11 mouse cellular contexts compared by ENCODE assay signal in the genomic region with DNA sequence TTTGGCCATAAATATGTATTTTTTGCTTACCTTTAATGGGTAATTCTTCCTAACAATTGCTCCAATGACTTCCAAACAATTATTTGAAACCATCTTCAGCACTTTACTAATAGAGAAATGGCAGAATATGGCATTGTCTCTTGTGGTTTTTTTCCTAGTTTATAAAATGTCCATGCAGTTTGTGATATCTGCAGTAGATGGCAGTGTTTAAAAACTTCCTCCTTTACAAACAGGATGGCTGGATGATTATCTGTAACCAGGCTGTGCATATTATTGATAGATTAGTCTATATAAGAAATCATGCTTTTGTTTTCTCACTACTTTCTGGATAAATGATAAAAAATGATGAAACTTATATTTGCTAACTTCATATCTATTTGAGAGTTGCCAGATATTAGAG.
DNase-seq lines count a peak whose midpoint lies in the region; ATAC-seq and TF ChIP-seq lines count a peak whose summit lies in the region.
"Had no signal": no experiment of that assay in that cellular context is flagged by ENCODE, and none has a peak within 500 bp of the region (broad histone marks: within the 10 kb centered on the region; RNA-seq: fewer than 3 reads in every experiment).

No protein-coding gene starts in this region.

- ATAC-seq in forebrain, embryonic 14.5 days, result no peak
- no peak for ATAC-seq in forebrain, embryonic 12.5 days (ENCODE audit: low FRiP score)

- H3K9ac ChIP-seq in forebrain, embryonic 14.5 days (ENCODE audit: low read length), result no peak overlapping the region
- no peak overlapping the region for H3K9ac ChIP-seq in forebrain, embryonic 12.5 days
- H3K9ac ChIP-seq: embryonic facial prominence, embryonic 12.5 days; heart, embryonic 12.5 days had no signal

- TF ChIP-seq CTCF in left cerebral cortex, adult 2 months (IDR thresholded peaks at IDR 0.05), result peak; percentile 70

- no peak overlapping the region for H3K27ac ChIP-seq in forebrain, embryonic 14.5 days (ENCODE audit: low read depth, low read length)
- H3K27ac ChIP-seq in forebrain, embryonic 12.5 days, result no peak overlapping the region
- H3K27ac ChIP-seq in left cerebral cortex, adult 2 months, result no peak overlapping the region
- H3K27ac ChIP-seq: embryonic facial prominence, embryonic 12.5 days had no signal

- no peaks in the 10 kb centered on the region for H3K4me1 ChIP-seq in forebrain, embryonic 14.5 days (ENCODE audit: control insufficient read depth, insufficient read depth, low read length)
- H3K4me1 ChIP-seq in forebrain, embryonic 12.5 days, result no peaks in the 10 kb centered on the region
- H3K4me1 ChIP-seq: embryonic facial prominence, embryonic 12.5 days; heart, embryonic 12.5 days had no signal

- H3K27me3 ChIP-seq in forebrain, embryonic 14.5 days (replicated peaks; ENCODE audit: control insufficient read depth, insufficient read depth, low read length), result no peaks in the 10 kb centered on the region
- H3K27me3 ChIP-seq in forebrain, embryonic 12.5 days, result no peaks in the 10 kb centered on the region
- H3K27me3 ChIP-seq: embryonic facial prominence, embryonic 12.5 days; heart, embryonic 12.5 days had no signal

- no peaks in the 10 kb centered on the region for H3K9me3 ChIP-seq in forebrain, embryonic 14.5 days (replicated peaks; ENCODE audit: control insufficient read depth, low read length)
- H3K9me3 ChIP-seq in forebrain, embryonic 12.5 days, result 0 out of 2 replicates have a peak, but pooled peaks cover 3% of the 10 kb centered on the region
- H3K9me3 ChIP-seq: embryonic facial prominence, embryonic 12.5 days had no signal

- intact Hi-C loops in left cerebral cortex, adult 2 months (cut with DNase I), result loop anchor here (1.0 to 5.0 kb wide), 2 partner anchors 584 to 646 kb away; no protein-coding TSS in a partner anchor
- intact Hi-C loops in left cerebral cortex, postnatal 36 days (cut with DNase I), result loop anchor here (5.0 to 10.0 kb wide), 2 partner anchors 586 to 644 kb away; no protein-coding TSS in a partner anchor

- H3K4me3 ChIP-seq in forebrain, embryonic 14.5 days (ENCODE audit: low read depth, low read length), result no peak overlapping the region
- H3K4me3 ChIP-seq in forebrain, embryonic 12.5 days (replicated peaks), result no peak overlapping the region
- no peak overlapping the region for H3K4me3 ChIP-seq in left cerebral cortex, adult 2 months
- H3K4me3 ChIP-seq: embryonic facial prominence, embryonic 12.5 days; heart, embryonic 12.5 days had no signal

- peak; percentile 39 for DNase-seq in forebrain, embryonic 14.5 days (ENCODE audit: low spot score)
- DNase-seq in left cerebral cortex, adult 2 months (ENCODE audit: extremely low spot score in 1 of 2, low spot score in 2 of 2), result no peak
- DNase-seq in left cerebral cortex, postnatal 36 days (ENCODE audit: low spot score in 2 of 2), result no peak
- DNase-seq in ES-CJ7 (ENCODE audit: low read depth, low spot score), result peak; percentile 3
- DNase-seq in naive thymus-derived CD4-positive, alpha-beta T cell, adult 2 months (ENCODE audit: low read depth), result peak; percentile 0
- DNase-seq in adrenal gland, adult 2 months, result no peak
- no peak for DNase-seq in adrenal gland, adult 18-20 months (ENCODE audit: low spot score in 2 of 2)
- DNase-seq: lung, adult 18-20 months had no signal

- no peaks in the 10 kb centered on the region for H3K36me3 ChIP-seq in forebrain, embryonic 14.5 days (ENCODE audit: control insufficient read depth, insufficient read depth, low read length)
- no peaks in the 10 kb centered on the region for H3K36me3 ChIP-seq in forebrain, embryonic 12.5 days (replicated peaks)
- H3K36me3 ChIP-seq: embryonic facial prominence, embryonic 12.5 days; heart, embryonic 12.5 days had no signal

- H3K4me2 ChIP-seq in forebrain, embryonic 14.5 days (ENCODE audit: low read length), result no peak overlapping the region
- H3K4me2 ChIP-seq in forebrain, embryonic 12.5 days, result no peak overlapping the region
- H3K4me2 ChIP-seq: embryonic facial prominence, embryonic 12.5 days; heart, embryonic 12.5 days had no signal

Comparison
In these comparisons a context has a peak if more than half of its experiments do, and no peak if none do; other contexts are left out.
1. DNase-seq: peak in forebrain, embryonic 14.5 days (single experiment), ES-CJ7 (single experiment) and naive thymus-derived CD4-positive, alpha-beta T cell, adult 2 months (single experiment); none in left cerebral cortex, adult 2 months (0 of 2), left cerebral cortex, postnatal 36 days (0 of 2), adrenal gland, adult 2 months (single experiment) and adrenal gland, adult 18-20 months (0 of 2).